Mouse (Mus musculus): Measurements from ENCODE around the gene Dnah3.

DNA sequence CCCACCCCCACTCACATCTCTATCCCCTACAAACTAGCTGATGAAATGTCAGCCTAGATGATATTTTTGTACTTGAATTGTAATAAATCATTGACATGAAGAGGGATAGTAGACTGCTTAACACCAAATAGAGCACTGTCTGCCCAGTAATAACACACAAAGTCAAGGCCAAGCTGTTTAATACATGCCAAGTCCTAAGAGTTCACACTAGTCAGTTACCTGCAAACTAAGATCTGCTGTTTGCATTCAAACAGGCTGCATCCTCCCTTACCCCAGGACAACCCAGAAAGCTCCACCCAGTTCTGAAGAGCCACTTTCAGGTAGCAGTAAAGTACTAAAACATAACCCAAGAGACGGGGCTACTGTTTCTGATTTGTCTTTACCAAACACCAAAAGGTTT is 202.9 kb downstream of the Dnah3 start:
- TF ChIP-seq CTCF (IDR thresholded peaks at IDR 0.05; ENCODE audit: extremely low read depth, insufficient read depth, low read length) (no peak), POLR2A (IDR thresholded peaks at IDR 0.05; ENCODE audit: extremely low read depth, insufficient read depth, low read length) (no peak)

Data from cortical plate, adult 2 months (tissue).